In genomic region chr2:142859452-142859851, GRCm38 (mm10) we compare ENCODE assay signal across 10 mouse cellular contexts. TPM values are rescaled to one million over a fixed set of nuclear protein-coding genes. Genes with fewer than 3 reads are reported as not detected.
DNase-seq lines count a peak whose midpoint lies in the region; ATAC-seq and TF ChIP-seq lines count a peak whose summit lies in the region.
"Had no signal": no experiment of that assay in that cellular context is flagged by ENCODE, and none has a peak within 500 bp of the region (broad histone marks: within the 10 kb centered on the region; RNA-seq: fewer than 3 reads in every experiment).

No protein-coding gene starts in this region.

- no peak for TF ChIP-seq EP300 in liver, embryonic 14.5 days (IDR thresholded peaks at IDR 0.05; ENCODE audit: low read depth)

- H3K4me1 ChIP-seq in thymus, adult 2 months (replicated peaks; ENCODE audit: control insufficient read depth, insufficient read depth, low read length) = no peaks in the 10 kb centered on the region
- no peaks in the 10 kb centered on the region for H3K4me1 ChIP-seq in forebrain, embryonic 16.5 days (replicated peaks; ENCODE audit: control insufficient read depth, insufficient read depth, low read length)
- H3K4me1 ChIP-seq in kidney, postnatal 0 days (replicated peaks; ENCODE audit: insufficient read depth, low read length) = no peaks in the 10 kb centered on the region
- H3K4me1 ChIP-seq in liver, embryonic 14.5 days (replicated peaks; ENCODE audit: control insufficient read depth in 2 of 2, insufficient read depth in 2 of 2, low read length in 1 of 2) = no peaks in the 10 kb centered on the region
- H3K4me1 ChIP-seq: embryonic facial prominence, embryonic 12.5 days; limb, embryonic 15.5 days had no signal

- no peaks in the 10 kb centered on the region for H3K9me3 ChIP-seq in forebrain, embryonic 16.5 days (ENCODE audit: control insufficient read depth, low read length)
- H3K9me3 ChIP-seq in kidney, postnatal 0 days (replicated peaks; ENCODE audit: low read length) = no peaks in the 10 kb centered on the region
- no peaks in the 10 kb centered on the region for H3K9me3 ChIP-seq in liver, embryonic 14.5 days (ENCODE audit: control insufficient read depth, low read length)
- H3K9me3 ChIP-seq: embryonic facial prominence, embryonic 12.5 days; limb, embryonic 15.5 days had no signal

- H3K4me2 ChIP-seq in forebrain, embryonic 16.5 days (ENCODE audit: low read length) = no peak overlapping the region
- no peak overlapping the region for H3K4me2 ChIP-seq in kidney, postnatal 0 days (ENCODE audit: low read length)
- no peak overlapping the region for H3K4me2 ChIP-seq in liver, embryonic 14.5 days (ENCODE audit: low read depth)
- H3K4me2 ChIP-seq: embryonic facial prominence, embryonic 12.5 days; limb, embryonic 15.5 days had no signal

- 80% methylated on average over 4 of the region's 4 CpGs for WGBS in thymus, adult 2 months
- 57% methylated on average over 4 of the region's 4 CpGs for WGBS in forebrain, embryonic 16.5 days
- WGBS in kidney, postnatal 0 days = 67% methylated on average over 4 of the region's 4 CpGs
- WGBS in liver, embryonic 14.5 days (ENCODE audit: insufficient replicate concordance) = 64% methylated on average over 4 of the region's 4 CpGs

- no peaks in the 10 kb centered on the region for H3K36me3 ChIP-seq in thymus, adult 2 months (ENCODE audit: control insufficient read depth, insufficient read depth, low read length)
- H3K36me3 ChIP-seq in forebrain, embryonic 16.5 days (ENCODE audit: control insufficient read depth, insufficient read depth) = no peaks in the 10 kb centered on the region
- H3K36me3 ChIP-seq in kidney, postnatal 0 days (ENCODE audit: insufficient read depth, low read length) = no peaks in the 10 kb centered on the region
- no peaks in the 10 kb centered on the region for H3K36me3 ChIP-seq in liver, embryonic 14.5 days (replicated peaks; ENCODE audit: control insufficient read depth, insufficient read depth, low read depth)

- DNase-seq in thymus, adult 2 months = peak; percentile 28
- DNase-seq in thymus, adult 18-20 months = no peak
- peak; percentile 82 for DNase-seq in kidney, postnatal 0 days (ENCODE audit: low spot score)
- DNase-seq in liver, embryonic 14.5 days (ENCODE audit: low read depth in 3 of 3, low spot score in 3 of 3) = peak in 1 of 3 experiments; percentile 4
- peak; percentile 73 to 80 for DNase-seq in right cerebral cortex, adult 2 months (ENCODE audit: low spot score in 2 of 2)
- no peak for DNase-seq in MN1 (ENCODE audit: low spot score)

- H3K27ac ChIP-seq in thymus, adult 2 months (ENCODE audit: control insufficient read depth, insufficient read depth, low read length) = no peak overlapping the region
- no peak overlapping the region for H3K27ac ChIP-seq in forebrain, embryonic 16.5 days (ENCODE audit: low read length)
- H3K27ac ChIP-seq in kidney, postnatal 0 days = no peak overlapping the region
- no peak overlapping the region for H3K27ac ChIP-seq in liver, embryonic 14.5 days
- H3K27ac ChIP-seq: embryonic facial prominence, embryonic 12.5 days; limb, embryonic 15.5 days had no signal

- TF ChIP-seq POLR2A in thymus, adult 2 months (IDR thresholded peaks at IDR 0.05; ENCODE audit: control insufficient read depth, extremely low read depth, insufficient read depth, low read length, poor library complexity) = no peak

- no peak overlapping the region for H3K9ac ChIP-seq in forebrain, embryonic 16.5 days (replicated peaks; ENCODE audit: low read depth, low read length)
- H3K9ac ChIP-seq in kidney, postnatal 0 days (ENCODE audit: low read depth, low read length) = no peak overlapping the region
- H3K9ac ChIP-seq in liver, embryonic 14.5 days (replicated peaks) = no peak overlapping the region
- H3K9ac ChIP-seq: embryonic facial prominence, embryonic 12.5 days; limb, embryonic 15.5 days had no signal

- no peak for TF ChIP-seq CTCF in thymus, adult 2 months (IDR thresholded peaks at IDR 0.05; ENCODE audit: borderline replicate concordance, control insufficient read depth, extremely low read depth, insufficient read depth, low read length, poor library complexity)
- peak; percentile 93 for TF ChIP-seq CTCF in kidney, postnatal 0 days (IDR thresholded peaks at IDR 0.05; ENCODE audit: low read depth)
- TF ChIP-seq CTCF in liver, embryonic 14.5 days (IDR thresholded peaks at IDR 0.05; ENCODE audit: low read depth) = peak; percentile 63

- H3K4me3 ChIP-seq in thymus, adult 2 months (ENCODE audit: control insufficient read depth, insufficient read depth, low read length) = no peak overlapping the region
- H3K4me3 ChIP-seq in forebrain, embryonic 16.5 days (replicated peaks; ENCODE audit: low read length) = no peak overlapping the region
- no peak overlapping the region for H3K4me3 ChIP-seq in kidney, postnatal 0 days (replicated peaks; ENCODE audit: low read depth, low read length)
- no peak overlapping the region for H3K4me3 ChIP-seq in liver, embryonic 14.5 days (ENCODE audit: insufficient read depth in 1 of 2, low read depth in 2 of 2, low read length in 2 of 2)
- H3K4me3 ChIP-seq: embryonic facial prominence, embryonic 12.5 days; limb, embryonic 15.5 days had no signal

- ATAC-seq in cerebellum, adult (ENCODE audit: insufficient number of reproducible peaks, low FRiP score, low TSS enrichment) = peak; percentile 71
- peak; percentile 49; the same call in 1 of the 2 replicates for ATAC-seq in forebrain, embryonic 16.5 days
- 0 out of 2 replicates have a peak, but pooled peaks have one; percentile 33 for ATAC-seq in kidney, postnatal 0 days (replicated peaks; ENCODE audit: low FRiP score, low read depth)
- no peak for ATAC-seq in liver, embryonic 14.5 days (ENCODE audit: insufficient read depth)

- H3K27me3 ChIP-seq in thymus, adult 2 months (ENCODE audit: control insufficient read depth, insufficient read depth, low read length) = no peaks in the 10 kb centered on the region
- no peaks in the 10 kb centered on the region for H3K27me3 ChIP-seq in forebrain, embryonic 16.5 days (replicated peaks; ENCODE audit: control insufficient read depth, insufficient read depth, low read length)
- no peaks in the 10 kb centered on the region for H3K27me3 ChIP-seq in kidney, postnatal 0 days (ENCODE audit: insufficient read depth, low read length)
- no peaks in the 10 kb centered on the region for H3K27me3 ChIP-seq in liver, embryonic 14.5 days (ENCODE audit: control insufficient read depth, insufficient read depth, low read length)
- H3K27me3 ChIP-seq: embryonic facial prominence, embryonic 12.5 days; limb, embryonic 15.5 days had no signal

RNA-seq across cellular contexts. Expression of gene Kif16b, which starts 41.9 kb away (rescaled TPM):
- 8.6 and 9.5 TPM in 2 replicates for polyA plus RNA-seq in thymus, adult 2 months (2012; rRNA removed)
- 2.7 and 3.3 TPM in 2 replicates for polyA plus RNA-seq in forebrain, embryonic 16.5 days (2015; fragmentation: Nextera tagmentation; extraction: Ambion mirVana)
- 18.9 and 21.8 TPM in 2 replicates for polyA plus RNA-seq in kidney, postnatal 0 days (2015; fragmentation: Nextera tagmentation; extraction: Ambion mirVana)
- 2.2 and 2.5 TPM in 2 replicates for polyA plus RNA-seq in liver, embryonic 14.5 days (2012; rRNA removed)
- 2.2 and 3.2 TPM in 2 replicates for polyA plus RNA-seq in liver, embryonic 14.5 days (2014; fragmentation: Nextera tagmentation; extraction: Ambion mirVana)

Comparison
In these comparisons a context has a peak if more than half of its experiments do, and no peak if none do; other contexts are left out.
1. DNase-seq: peak in thymus, adult 2 months (single experiment), kidney, postnatal 0 days (single experiment) and right cerebral cortex, adult 2 months (2 of 2); none in thymus, adult 18-20 months (0 of 2) and MN1 (single experiment).